Mouse (Mus musculus) lung, postnatal 10 days (tissue): Measurements from ENCODE around the gene Mapk11.

ENCODE experiments used
- DNase-seq: peaks from one replicate; pipeline ENCODE4 v3.0.0; 2021

Mapk11 gene

DNA sequence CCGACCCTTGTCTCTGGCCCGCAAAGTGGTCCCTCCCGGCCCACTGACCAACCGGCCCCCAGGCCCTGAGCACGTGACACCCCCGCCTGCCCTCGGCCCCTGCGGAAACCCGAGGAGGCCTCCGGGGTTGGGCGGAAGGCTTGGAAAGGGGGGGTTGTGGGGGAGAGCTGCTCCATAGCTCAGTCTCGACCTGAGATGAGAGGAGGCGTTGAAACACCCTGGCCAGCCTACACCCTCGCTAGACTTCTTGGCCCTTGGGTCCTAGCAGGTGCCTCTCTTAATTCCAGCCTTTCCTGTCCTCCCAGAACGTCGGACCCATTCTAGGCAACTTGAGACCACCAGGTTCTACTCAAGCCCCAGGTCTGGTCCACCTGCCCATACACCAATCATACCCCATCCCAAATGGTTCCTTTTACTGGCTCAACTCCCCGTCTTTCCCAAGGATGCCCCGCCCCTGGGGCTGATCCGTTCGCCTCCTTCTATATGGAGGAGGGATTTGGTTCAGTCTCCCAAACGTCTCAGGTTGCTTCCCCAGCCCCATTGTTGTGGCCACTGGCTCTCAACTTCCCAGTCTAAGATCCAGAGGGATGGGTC is 8.7 kb downstream of the Mapk11 start, which contains the start of gene Mapk12:
Mapk12 (minus strand) TSS at position 45 of the 594 bp plus-strand sequence.
- peak; percentile 75 for DNase-seq

GRCm38 (mm10) chr15:89140048-89140658 is 9.3 kb downstream of the Mapk11 start:
- peak; percentile 60 for DNase-seq

- no peak for DNase-seq
Measured at GRCm38 (mm10) chr15:89138531-89138930, 10.9 kb downstream of the Mapk11 start.

DNA sequence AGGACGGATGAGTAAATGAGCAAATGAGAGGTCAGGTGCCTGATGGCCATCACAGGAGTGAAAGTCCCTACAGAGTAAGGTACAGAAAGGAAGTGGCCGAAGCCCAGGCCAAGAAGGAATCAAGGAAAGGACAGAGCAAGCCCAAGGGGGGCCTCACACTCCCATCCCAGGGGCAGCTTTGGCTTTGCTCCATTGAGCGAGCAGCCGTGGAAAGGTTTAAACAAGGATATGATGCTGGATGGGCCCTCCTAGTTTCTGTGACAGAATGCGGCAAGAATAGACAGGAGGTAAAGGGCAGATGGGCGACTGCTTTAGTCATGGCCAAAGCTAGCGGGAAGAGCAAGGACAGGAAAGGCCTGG is 11.4 kb downstream of the Mapk11 start:
- DNase-seq = no peak

GRCm38 (mm10) chr15:89137378-89138045 is 11.9 kb downstream of the Mapk11 start:
- no peak for DNase-seq

DNA sequence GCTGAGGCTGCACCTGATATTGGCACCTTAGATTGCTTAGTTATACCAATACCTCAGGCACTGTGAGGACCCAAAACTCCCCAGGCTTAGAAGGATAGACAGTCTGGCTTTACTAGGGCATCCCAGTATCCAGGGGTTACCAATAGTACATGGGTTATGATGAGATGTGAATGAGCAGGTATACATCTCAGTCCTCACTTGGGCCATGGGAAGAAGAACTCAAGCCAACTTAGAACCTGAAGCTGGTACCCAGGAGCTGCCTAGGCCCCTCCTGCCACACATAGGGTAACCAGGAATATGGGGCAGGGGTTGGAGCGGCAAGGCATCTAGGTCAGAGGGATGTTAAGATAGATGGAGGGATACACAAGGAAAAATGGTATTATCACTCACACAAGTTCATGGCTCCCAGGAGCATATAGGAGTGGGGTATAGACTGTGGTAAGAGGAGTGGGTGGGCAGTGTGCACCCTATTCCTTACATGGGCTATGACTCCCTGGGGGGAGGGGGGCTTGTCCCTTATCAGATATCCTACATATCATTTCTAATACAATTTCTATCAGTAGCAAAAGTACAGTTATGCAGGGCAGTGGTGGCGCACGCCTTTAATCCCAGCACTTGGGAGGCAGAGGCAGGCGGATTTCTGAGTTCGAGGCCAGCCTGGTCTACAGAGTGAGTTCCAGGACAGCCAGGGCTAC is 12.8 kb downstream of the Mapk11 start:
- DNase-seq = no peak

GRCm38 (mm10) chr15:89131316-89131715 is 18.1 kb downstream of the Mapk11 start:
- no peak for DNase-seq

DNA sequence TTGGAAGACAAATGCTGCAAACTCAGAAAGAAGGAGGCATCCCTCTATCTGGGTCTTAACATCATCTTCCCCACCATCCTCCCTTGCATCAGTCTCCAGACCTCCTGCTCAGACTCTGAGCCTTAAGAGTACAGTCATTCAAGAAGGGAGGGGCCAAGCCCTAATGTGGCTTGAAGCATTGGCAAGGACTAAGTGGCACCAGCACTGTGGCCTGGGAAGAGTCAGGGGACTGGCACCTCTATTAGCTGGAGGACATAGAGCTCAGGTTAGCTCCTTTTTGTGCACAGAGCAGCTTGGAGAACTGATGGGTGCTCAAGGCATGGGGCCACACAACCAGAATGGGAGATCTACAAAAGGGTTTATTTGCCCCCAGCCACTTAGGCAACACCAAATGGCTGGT is 19.2 kb downstream of the Mapk11 start:
- DNase-seq = no peak

DNA sequence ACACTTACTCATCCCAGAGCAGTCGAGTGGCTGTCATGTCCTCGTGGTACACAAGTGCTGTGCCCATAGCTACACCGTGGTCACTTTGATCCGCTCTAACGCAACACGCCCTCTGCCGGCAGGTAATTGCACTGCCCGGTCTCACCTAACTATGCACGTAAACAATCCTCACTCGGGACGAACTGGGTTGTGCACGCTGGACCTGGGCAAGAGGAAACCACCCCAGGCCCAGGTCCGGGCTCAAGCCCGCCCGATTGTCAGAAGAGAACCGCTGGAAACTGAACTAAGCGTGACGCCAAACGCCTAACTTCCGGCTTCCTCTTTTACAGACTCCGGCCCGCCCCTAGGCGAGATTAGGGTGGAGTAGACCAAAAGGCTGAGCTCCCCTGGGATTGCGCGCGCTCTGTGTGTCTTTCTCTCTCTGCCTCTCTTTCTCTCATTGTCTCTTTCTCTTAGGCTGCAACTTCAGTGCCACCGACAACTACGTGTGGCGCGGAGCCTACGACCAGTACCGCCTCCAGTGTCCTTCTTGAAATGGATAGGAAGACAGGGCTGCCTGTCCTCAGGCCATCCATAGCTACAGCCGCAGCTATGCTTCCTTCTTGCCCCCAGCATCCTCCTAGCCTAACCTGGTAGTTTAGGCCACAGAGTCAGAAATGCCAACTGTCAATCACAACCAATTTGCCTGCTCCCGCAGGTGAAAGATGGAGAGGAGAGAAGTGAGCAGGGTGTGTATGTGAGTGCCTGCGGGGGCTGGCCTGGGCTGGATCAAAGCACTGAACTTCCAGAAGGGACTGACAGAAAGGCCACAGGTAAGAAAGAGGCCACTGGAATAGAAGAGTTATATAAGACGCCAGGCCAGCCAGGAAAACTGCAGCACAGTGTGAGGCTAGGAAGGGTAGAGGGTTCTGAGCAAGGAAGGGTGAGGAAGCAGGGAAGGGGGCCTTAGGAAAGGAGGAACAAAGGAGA is 20.8 kb downstream of the Mapk11 start, which contains the start of gene Hdac10:
Hdac10 (minus strand) TSS at position 319 of the 969 bp plus-strand sequence.
- peak; percentile 89 for DNase-seq

DNA sequence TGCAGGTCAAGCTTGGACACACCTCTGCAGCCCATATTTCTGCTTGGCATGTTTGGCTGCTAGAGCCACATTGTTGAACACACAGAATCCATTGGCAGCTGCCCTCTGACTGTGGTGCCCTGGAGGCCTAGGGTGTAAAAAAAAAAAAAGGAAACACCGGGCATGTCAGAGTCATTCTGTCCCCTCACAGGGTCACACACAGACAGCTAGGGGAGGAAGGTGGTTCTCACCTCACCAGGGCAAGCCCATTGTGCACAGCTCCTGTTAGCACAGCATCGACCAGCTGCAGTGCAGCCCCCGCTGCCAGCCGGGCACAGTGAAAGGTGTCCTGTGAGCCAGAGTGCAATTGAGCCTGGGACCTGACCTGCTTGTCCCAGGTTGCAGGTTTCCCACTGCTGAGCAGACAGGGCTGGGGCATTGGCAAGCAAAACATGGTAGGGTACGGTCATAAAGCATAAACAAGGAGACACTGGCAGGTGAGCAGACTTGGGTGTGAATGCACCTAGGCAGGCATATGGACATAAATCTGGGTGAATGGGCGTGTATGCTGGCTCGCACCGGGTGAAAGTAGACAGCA is 22.0 kb downstream of the Mapk11 start:
- DNase-seq = no peak

- no peak for DNase-seq
Measured at GRCm38 (mm10) chr15:89126622-89127021, 22.8 kb downstream of the Mapk11 start.

- DNase-seq = no peak
Measured at GRCm38 (mm10) chr15:89125351-89125750, 24.1 kb downstream of the Mapk11 start.

GRCm38 (mm10) chr15:89124312-89124711 is 25.1 kb downstream of the Mapk11 start:
- no peak for DNase-seq

- DNase-seq = peak; percentile 51
Measured at GRCm38 (mm10) chr15:89123595-89123994, 25.8 kb downstream of the Mapk11 start.

DNA sequence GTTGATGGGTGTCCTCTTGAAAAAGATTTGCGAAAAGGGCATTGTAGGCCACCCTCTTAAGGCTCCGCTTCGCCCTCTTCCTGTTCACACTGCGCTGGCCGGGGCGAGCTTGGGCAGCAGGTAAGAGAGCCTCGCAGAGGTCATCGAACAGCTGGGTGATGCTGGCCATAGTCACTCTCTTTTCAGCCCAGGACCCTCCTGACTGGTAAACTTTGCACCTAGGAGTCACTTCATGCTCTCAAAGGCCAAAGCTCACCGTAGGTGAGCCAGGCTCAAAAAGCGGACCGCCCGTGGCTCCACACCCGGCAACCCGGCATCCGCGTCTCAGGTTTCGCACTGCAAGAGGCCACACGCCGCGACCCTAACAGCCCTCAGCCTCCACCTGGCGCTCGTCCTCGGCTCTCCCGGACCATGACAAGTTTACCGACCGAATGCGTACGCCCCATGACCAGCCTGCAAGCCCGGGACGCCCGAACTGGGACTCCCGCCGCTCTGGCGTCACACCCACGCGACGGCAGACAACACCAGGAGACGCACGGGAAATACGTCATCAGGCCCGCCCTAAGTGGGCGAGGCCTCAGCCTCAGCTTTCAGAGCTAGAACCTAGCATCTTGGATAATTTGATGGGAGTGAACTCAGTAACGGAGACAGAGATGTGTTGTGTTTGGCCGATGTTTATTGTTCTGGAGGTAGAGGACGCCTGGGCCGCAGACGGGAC is 26.6 kb downstream of the Mapk11 start, which contains the start of gene Tubgcp6:
Tubgcp6 (minus strand) TSS at position 464 of the 718 bp plus-strand sequence.
- peak; percentile 97 for DNase-seq

DNA sequence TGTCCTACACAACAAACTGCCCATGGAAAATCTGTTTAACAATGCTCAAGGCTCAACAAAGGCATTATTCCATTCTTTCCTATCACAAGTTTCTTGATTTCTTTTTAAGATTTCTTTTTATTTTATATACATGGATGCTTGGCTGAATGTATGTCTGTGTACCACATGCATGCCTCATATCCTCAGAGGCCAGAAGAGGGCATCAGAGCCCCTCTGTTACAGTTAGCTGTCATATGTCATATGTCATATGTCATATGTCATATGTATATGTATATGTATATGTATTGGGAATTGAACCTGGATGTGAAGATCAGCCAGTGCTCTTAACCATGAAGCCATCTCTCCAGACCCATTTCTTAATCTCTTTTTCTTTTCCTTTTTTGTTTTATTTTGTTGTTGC is 31.4 kb downstream of the Mapk11 start:
- no peak for DNase-seq

DNA sequence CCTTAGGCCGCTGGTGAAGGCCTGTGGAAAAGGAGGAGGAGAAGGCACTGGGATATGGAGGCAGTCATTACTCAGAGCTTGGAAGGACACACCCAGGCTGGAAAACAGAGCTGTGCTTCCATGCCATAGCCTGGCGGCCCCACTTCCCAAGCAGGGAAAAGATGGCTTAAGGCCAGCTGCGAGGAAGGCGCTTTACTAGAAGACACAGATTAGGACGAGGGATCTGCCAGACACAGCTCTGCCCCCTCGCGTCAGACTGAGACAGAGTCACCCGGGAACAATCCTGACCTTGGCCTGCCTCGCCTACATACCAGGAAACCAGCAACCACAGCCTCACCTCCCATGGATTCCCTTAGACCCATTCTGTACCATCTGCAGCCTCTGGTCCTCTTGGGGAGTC is 39.3 kb downstream of the Mapk11 start:
- DNase-seq = peak; percentile 24

DNA sequence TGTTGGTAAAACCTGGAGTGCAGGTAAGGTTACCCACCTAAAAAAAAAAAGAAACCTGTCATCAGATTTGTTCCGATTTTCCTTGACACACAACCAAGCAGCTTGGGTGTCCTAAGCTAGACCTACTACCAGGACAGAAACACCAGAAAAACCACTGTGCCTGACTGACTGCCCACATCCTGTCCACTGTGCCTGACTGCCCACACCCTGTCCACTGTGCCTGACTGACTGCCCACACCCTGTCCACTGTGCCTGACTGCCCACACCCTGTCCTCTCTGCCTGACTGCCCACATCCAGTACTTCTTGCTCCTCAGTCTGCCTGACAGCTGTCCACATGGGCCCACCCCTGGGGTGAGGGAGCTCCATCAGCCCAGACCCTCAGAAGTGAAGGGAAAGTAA is 42.5 kb downstream of the Mapk11 start:
- DNase-seq = no peak

DNA sequence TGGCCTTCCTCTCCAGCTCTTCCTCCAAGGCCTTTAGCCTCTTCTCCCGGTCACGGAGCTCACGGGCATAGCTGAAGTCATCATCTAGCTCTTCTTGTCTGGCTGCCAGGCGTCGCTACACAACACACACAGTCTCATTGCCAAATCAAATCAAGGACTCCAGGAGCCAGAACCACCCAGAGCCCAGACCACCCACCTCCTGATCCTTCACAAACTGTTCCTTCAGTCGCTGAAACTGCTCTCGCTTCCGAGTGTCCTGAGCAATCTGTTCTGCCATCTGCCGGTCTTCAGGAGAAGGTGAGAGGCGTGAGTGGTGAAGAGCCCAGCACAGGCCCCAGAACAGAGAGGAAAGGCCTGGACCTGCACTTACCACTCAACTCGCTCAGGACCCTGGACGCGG is 43.4 kb downstream of the Mapk11 start:
- DNase-seq = no peak

GRCm38 (mm10) chr15:89104425-89104824 is 45.0 kb downstream of the Mapk11 start:
- no peak for DNase-seq

- DNase-seq = no peak
Measured at GRCm38 (mm10) chr15:89103921-89104320, 45.5 kb downstream of the Mapk11 start.
